In genomic region chr7:109860162-109860561, GRCm38 (mm10) we compare ENCODE assay signal across 24 mouse cellular contexts. TPM values are rescaled to one million over a fixed set of nuclear protein-coding genes. Genes with fewer than 3 reads are reported as not detected.
"Had no signal": no experiment of that assay in that cellular context is flagged by ENCODE, and none has a peak within 500 bp of the region (broad histone marks: within the 10 kb centered on the region; RNA-seq: fewer than 3 reads in every experiment).

No protein-coding gene starts in this region.

- DNase-seq: gastrocnemius, adult 2 months; gastrocnemius, postnatal 10 days; gastrocnemius, postnatal 25 days; heart, adult 18-20 months; heart, postnatal 10 days; heart, postnatal 4 days; kidney, adult 2 months; kidney, postnatal 14 days; liver; liver, embryonic 13.5 days had no signal

- H3K4me2 ChIP-seq: heart, embryonic 12.5 days; hindbrain, embryonic 13.5 days; intestine, embryonic 15.5 days; limb, embryonic 12.5 days; liver, embryonic 11.5 days; liver, embryonic 13.5 days; liver, embryonic 15.5 days had no signal

- H3K9ac ChIP-seq: heart, embryonic 12.5 days; hindbrain, embryonic 13.5 days; intestine, embryonic 15.5 days; limb, embryonic 12.5 days; liver, embryonic 13.5 days; liver, embryonic 15.5 days had no signal

- H3K9me3 ChIP-seq: heart, embryonic 10.5 days; heart, embryonic 12.5 days; hindbrain, embryonic 13.5 days; intestine, embryonic 15.5 days; limb, embryonic 10.5 days; limb, embryonic 12.5 days; liver, embryonic 13.5 days; liver, embryonic 15.5 days had no signal

- H3K4me3 ChIP-seq: gastrocnemius, adult 2 months; heart, embryonic 10.5 days; heart, embryonic 12.5 days; hindbrain, embryonic 13.5 days; intestine, embryonic 15.5 days; layer of hippocampus, adult 2 months; left cerebral cortex, adult 2 months; limb, embryonic 10.5 days; limb, embryonic 12.5 days; liver, embryonic 13.5 days; liver, embryonic 15.5 days had no signal

- H3K27ac ChIP-seq: gastrocnemius, adult 2 months; hindbrain, embryonic 13.5 days; intestine, embryonic 15.5 days; layer of hippocampus, adult 2 months; left cerebral cortex, adult 2 months; limb, embryonic 10.5 days; limb, embryonic 12.5 days; liver, embryonic 13.5 days; liver, embryonic 15.5 days had no signal

- ATAC-seq: forebrain, embryonic 16.5 days; hindbrain, embryonic 16.5 days; inflammation-experienced regulatory T-cells, adult 6 months; intestine, postnatal 0 days had no signal

- H3K4me1 ChIP-seq: intestine, embryonic 15.5 days had no signal

- H3K36me3 ChIP-seq: heart, embryonic 10.5 days; heart, embryonic 12.5 days; hindbrain, embryonic 13.5 days; intestine, embryonic 15.5 days; limb, embryonic 10.5 days; limb, embryonic 12.5 days; liver, embryonic 13.5 days; liver, embryonic 15.5 days had no signal

RNA-seq across cellular contexts. Expression of gene Scube2, which starts 5.3 kb away (rescaled TPM):
- polyA plus RNA-seq: inflammation-experienced regulatory T-cells, adult 6 months had no signal
